Mouse (Mus musculus): ENCODE measurements around the gene A630023A22Rik.
A peak's percentile ranks its signal among the peaks of the same experiment; 100 is the strongest.

A630023A22Rik gene

GRCm38 (mm10) chr14:34102601-34103000, at the start of gene A630023A22Rik:
Gene A630023A22Rik, minus strand, starts transcription at chr14:34102754.
- no peak for DNase-seq (ENCODE audit: low read depth, low spot score)

- peak; percentile 72 for DNase-seq (ENCODE audit: low read depth, low spot score)
Observed at GRCm38 (mm10) chr14:34152342-34152741, 49.8 kb upstream of the A630023A22Rik start, which contains the start of gene Npy4r. Gene Npy4r, minus strand, starts transcription at chr14:34152489.

- no peak for DNase-seq (ENCODE audit: low read depth, low spot score)
Observed at GRCm38 (mm10) chr14:34142915-34143314, 40.4 kb upstream of the A630023A22Rik start.

GRCm38 (mm10) chr14:34142316-34142715, 39.8 kb upstream of the A630023A22Rik start:
- no peak for DNase-seq (ENCODE audit: low read depth, low spot score)

GRCm38 (mm10) chr14:34139671-34140664, 37.4 kb upstream of the A630023A22Rik start:
- no peak for DNase-seq (ENCODE audit: low read depth, low spot score)

GRCm38 (mm10) chr14:34135391-34135790, 32.8 kb upstream of the A630023A22Rik start:
- no peak for DNase-seq (ENCODE audit: low read depth, low spot score)

- no peak for DNase-seq (ENCODE audit: low read depth, low spot score)
Observed at GRCm38 (mm10) chr14:34131216-34131615, 28.7 kb upstream of the A630023A22Rik start.

- DNase-seq (ENCODE audit: low read depth, low spot score), result no peak
Observed at GRCm38 (mm10) chr14:34121691-34122090, 19.1 kb upstream of the A630023A22Rik start.

GRCm38 (mm10) chr14:34120923-34121351, 18.4 kb upstream of the A630023A22Rik start:
- DNase-seq (ENCODE audit: low read depth, low spot score), result no peak

GRCm38 (mm10) chr14:34120016-34120910, 17.7 kb upstream of the A630023A22Rik start:
- no peak for DNase-seq (ENCODE audit: low read depth, low spot score)

GRCm38 (mm10) chr14:34119046-34119723, 16.6 kb upstream of the A630023A22Rik start:
- DNase-seq (ENCODE audit: low read depth, low spot score), result no peak

- no peak for DNase-seq (ENCODE audit: low read depth, low spot score)
Observed at GRCm38 (mm10) chr14:34114311-34114710, 11.8 kb upstream of the A630023A22Rik start.

- DNase-seq (ENCODE audit: low read depth, low spot score), result no peak
Observed at GRCm38 (mm10) chr14:34107594-34107993, 5.0 kb upstream of the A630023A22Rik start.

- peak; percentile 55 for DNase-seq (ENCODE audit: low read depth, low spot score)
Observed at GRCm38 (mm10) chr14:34106389-34107062, 4.0 kb upstream of the A630023A22Rik start.

GRCm38 (mm10) chr14:34104892-34105291, 2.3 kb upstream of the A630023A22Rik start:
- peak; percentile 64 for DNase-seq (ENCODE audit: low read depth, low spot score)

GRCm38 (mm10) chr14:34103855-34104254, 1.3 kb upstream of the A630023A22Rik start:
- no peak for DNase-seq (ENCODE audit: low read depth, low spot score)

GRCm38 (mm10) chr14:34096161-34096560, 6.4 kb downstream of the A630023A22Rik start:
- no peak for DNase-seq (ENCODE audit: low read depth, low spot score)

- no peak for DNase-seq (ENCODE audit: low read depth, low spot score)
Observed at GRCm38 (mm10) chr14:34092856-34093255, 9.7 kb downstream of the A630023A22Rik start.

GRCm38 (mm10) chr14:34091475-34091874, 11.1 kb downstream of the A630023A22Rik start:
- no peak for DNase-seq (ENCODE audit: low read depth, low spot score)

- DNase-seq (ENCODE audit: low read depth, low spot score), result no peak
Observed at GRCm38 (mm10) chr14:34089796-34090195, 12.8 kb downstream of the A630023A22Rik start.
